Mouse (Mus musculus): Measurements from ENCODE around the gene Pcp4l1. TPM values are rescaled to one million over a fixed set of nuclear protein-coding genes. Genes with fewer than 3 reads are reported as not detected.

The Pcp4l1 gene
- polyA plus RNA-seq, 1 experiment from 2014 or later: 32.0 TPM

- no peak overlapping the region for H3K4me3 ChIP-seq (ENCODE audit: low read depth, low read length)
- no peak overlapping the region for H3K27ac ChIP-seq (ENCODE audit: low read depth, low read length)
- H3K4me2 ChIP-seq: no peak overlapping the region
- H3K9me3 ChIP-seq (ENCODE audit: control insufficient read depth, low read length): no peaks in the 10 kb centered on the region
- H3K4me1 ChIP-seq (ENCODE audit: control insufficient read depth, insufficient read depth, low read length): peaks cover 5% of the 10 kb centered on the region
- WGBS: 74% methylated on average over 3 of the region's 3 CpGs
- no peaks in the 10 kb centered on the region for H3K27me3 ChIP-seq (ENCODE audit: control insufficient read depth, insufficient read depth, low read length)
- H3K9ac ChIP-seq (ENCODE audit: low read length): no peak overlapping the region
- no peak for ATAC-seq (ENCODE audit: low FRiP score)
- peak; percentile 33 for DNase-seq (ENCODE audit: low spot score, missing footprints)
- H3K36me3 ChIP-seq (ENCODE audit: control insufficient read depth, insufficient read depth, low read length): no peaks in the 10 kb centered on the region
These were observed 12.4 kb downstream of the Pcp4l1 start for GRCm38 (mm10) chr1:171183620-171184019.

GRCm38 (mm10) chr1:171183025-171183424 is 13.0 kb downstream of the Pcp4l1 start:
- Histone ChIP-seq H3K4me3 (ENCODE audit: low read depth, low read length) (no peak overlapping the region), H3K27ac (ENCODE audit: low read depth, low read length) (no peak overlapping the region), H3K4me1 (ENCODE audit: control insufficient read depth, insufficient read depth, low read length) (no peaks in the 10 kb centered on the region), H3K9ac (ENCODE audit: low read length) (no peak overlapping the region), H3K36me3 (ENCODE audit: control insufficient read depth, insufficient read depth, low read length) (no peaks in the 10 kb centered on the region), H3K9me3 (ENCODE audit: control insufficient read depth, low read length) (no peaks in the 10 kb centered on the region), H3K4me2 (no peak overlapping the region), H3K27me3 (ENCODE audit: control insufficient read depth, insufficient read depth, low read length) (no peaks in the 10 kb centered on the region)
- DNase-seq (ENCODE audit: low spot score, missing footprints) (peak; percentile 57), ATAC-seq (ENCODE audit: low FRiP score) (no peak)
- WGBS: 87% methylated on average over 3 of the region's 3 CpGs

GRCm38 (mm10) chr1:171179487-171180171 is 16.4 kb downstream of the Pcp4l1 start:
- WGBS: 83% methylated on average over 5 of the region's 5 CpGs
- no peak for DNase-seq (ENCODE audit: low spot score, missing footprints)
- Histone ChIP-seq H3K9me3 (ENCODE audit: control insufficient read depth, low read length) (no peaks in the 10 kb centered on the region), H3K4me2 (no peak overlapping the region), H3K27ac (ENCODE audit: low read depth, low read length) (no peak overlapping the region), H3K36me3 (ENCODE audit: control insufficient read depth, insufficient read depth, low read length) (no peaks in the 10 kb centered on the region), H3K27me3 (ENCODE audit: control insufficient read depth, insufficient read depth, low read length) (no peaks in the 10 kb centered on the region), H3K9ac (ENCODE audit: low read length) (no peak overlapping the region), H3K4me3 (ENCODE audit: low read depth, low read length) (no peak overlapping the region), H3K4me1 (ENCODE audit: control insufficient read depth, insufficient read depth, low read length) (no peaks in the 10 kb centered on the region)
- no peak for ATAC-seq (ENCODE audit: low FRiP score)

GRCm38 (mm10) chr1:171172779-171173178 is 23.3 kb downstream of the Pcp4l1 start:
- no peaks in the 10 kb centered on the region for H3K9me3 ChIP-seq (ENCODE audit: control insufficient read depth, low read length)
- no peak overlapping the region for H3K4me3 ChIP-seq (ENCODE audit: low read depth, low read length)
- no peaks in the 10 kb centered on the region for H3K36me3 ChIP-seq (ENCODE audit: control insufficient read depth, insufficient read depth, low read length)
- H3K9ac ChIP-seq (ENCODE audit: low read length): no peak overlapping the region
- no peaks in the 10 kb centered on the region for H3K4me1 ChIP-seq (ENCODE audit: control insufficient read depth, insufficient read depth, low read length)
- no peak overlapping the region for H3K4me2 ChIP-seq
- no peaks in the 10 kb centered on the region for H3K27me3 ChIP-seq (ENCODE audit: control insufficient read depth, insufficient read depth, low read length)
- no peak overlapping the region for H3K27ac ChIP-seq (ENCODE audit: low read depth, low read length)
- DNase-seq (ENCODE audit: low spot score, missing footprints) (no peak), ATAC-seq (ENCODE audit: low FRiP score) (no peak)
- WGBS: 94% methylated on average over 8 of the region's 8 CpGs

- DNase-seq (ENCODE audit: low spot score, missing footprints): no peak
- H3K27me3 ChIP-seq (ENCODE audit: control insufficient read depth, insufficient read depth, low read length): no peaks in the 10 kb centered on the region
- no peaks in the 10 kb centered on the region for H3K4me1 ChIP-seq (ENCODE audit: control insufficient read depth, insufficient read depth, low read length)
- no peak overlapping the region for H3K27ac ChIP-seq (ENCODE audit: low read depth, low read length)
- ATAC-seq (ENCODE audit: low FRiP score): no peak
- H3K9me3 ChIP-seq (ENCODE audit: control insufficient read depth, low read length): no peaks in the 10 kb centered on the region
- 69% methylated on average over 3 of the region's 3 CpGs for WGBS
- H3K4me2 ChIP-seq: no peak overlapping the region
- H3K9ac ChIP-seq (ENCODE audit: low read length): no peak overlapping the region
- no peaks in the 10 kb centered on the region for H3K36me3 ChIP-seq (ENCODE audit: control insufficient read depth, insufficient read depth, low read length)
- H3K4me3 ChIP-seq (ENCODE audit: low read depth, low read length): no peak overlapping the region
These were observed 24.9 kb downstream of the Pcp4l1 start for GRCm38 (mm10) chr1:171171138-171171537.

- WGBS: 62% methylated on average over 3 of the region's 3 CpGs
- no peak for DNase-seq (ENCODE audit: low spot score, missing footprints)
- H3K4me1 ChIP-seq (ENCODE audit: control insufficient read depth, insufficient read depth, low read length): no peaks in the 10 kb centered on the region
- no peaks in the 10 kb centered on the region for H3K9me3 ChIP-seq (ENCODE audit: control insufficient read depth, low read length)
- ATAC-seq (ENCODE audit: low FRiP score): no peak
- no peak overlapping the region for H3K27ac ChIP-seq (ENCODE audit: low read depth, low read length)
- no peaks in the 10 kb centered on the region for H3K36me3 ChIP-seq (ENCODE audit: control insufficient read depth, insufficient read depth, low read length)
- H3K4me2 ChIP-seq: no peak overlapping the region
- no peaks in the 10 kb centered on the region for H3K27me3 ChIP-seq (ENCODE audit: control insufficient read depth, insufficient read depth, low read length)
- no peak overlapping the region for H3K4me3 ChIP-seq (ENCODE audit: low read depth, low read length)
- no peak overlapping the region for H3K9ac ChIP-seq (ENCODE audit: low read length)
These were observed 26.2 kb downstream of the Pcp4l1 start for GRCm38 (mm10) chr1:171169913-171170312.

- Histone ChIP-seq H3K27ac (ENCODE audit: low read depth, low read length) (no peak overlapping the region), H3K4me2 (no peak overlapping the region), H3K9me3 (ENCODE audit: control insufficient read depth, low read length) (no peaks in the 10 kb centered on the region), H3K9ac (ENCODE audit: low read length) (no peak overlapping the region), H3K36me3 (ENCODE audit: control insufficient read depth, insufficient read depth, low read length) (no peaks in the 10 kb centered on the region), H3K4me3 (ENCODE audit: low read depth, low read length) (no peak overlapping the region), H3K27me3 (ENCODE audit: control insufficient read depth, insufficient read depth, low read length) (no peaks in the 10 kb centered on the region), H3K4me1 (ENCODE audit: control insufficient read depth, insufficient read depth, low read length) (no peaks in the 10 kb centered on the region)
- DNase-seq (ENCODE audit: low spot score, missing footprints): no peak
- ATAC-seq (ENCODE audit: low FRiP score): no peak
- 88% methylated on average over 12 of the region's 12 CpGs for WGBS
These were observed 27.2 kb downstream of the Pcp4l1 start for GRCm38 (mm10) chr1:171168906-171169305.

- WGBS: 83% methylated on average over 5 of the region's 5 CpGs
- Histone ChIP-seq H3K27ac (ENCODE audit: low read depth, low read length) (no peak overlapping the region), H3K9me3 (ENCODE audit: control insufficient read depth, low read length) (no peaks in the 10 kb centered on the region), H3K9ac (ENCODE audit: low read length) (no peak overlapping the region), H3K4me3 (ENCODE audit: low read depth, low read length) (no peak overlapping the region), H3K4me1 (ENCODE audit: control insufficient read depth, insufficient read depth, low read length) (no peaks in the 10 kb centered on the region), H3K4me2 (no peak overlapping the region), H3K36me3 (ENCODE audit: control insufficient read depth, insufficient read depth, low read length) (no peaks in the 10 kb centered on the region), H3K27me3 (ENCODE audit: control insufficient read depth, insufficient read depth, low read length) (no peaks in the 10 kb centered on the region)
- ATAC-seq (ENCODE audit: low FRiP score): no peak
- DNase-seq (ENCODE audit: low spot score, missing footprints): no peak
These were observed 30.3 kb downstream of the Pcp4l1 start for GRCm38 (mm10) chr1:171165629-171166345.

- Histone ChIP-seq H3K9ac (ENCODE audit: low read length) (no peak overlapping the region), H3K9me3 (ENCODE audit: control insufficient read depth, low read length) (no peaks in the 10 kb centered on the region), H3K36me3 (ENCODE audit: control insufficient read depth, insufficient read depth, low read length) (no peaks in the 10 kb centered on the region), H3K4me3 (ENCODE audit: low read depth, low read length) (no peak overlapping the region), H3K27ac (ENCODE audit: low read depth, low read length) (no peak overlapping the region), H3K27me3 (ENCODE audit: control insufficient read depth, insufficient read depth, low read length) (peaks cover 6% of the 10 kb centered on the region), H3K4me1 (ENCODE audit: control insufficient read depth, insufficient read depth, low read length) (0 out of 2 replicates have a peak, but pooled peaks cover 3% of the 10 kb centered on the region), H3K4me2 (no peak overlapping the region)
- DNase-seq (ENCODE audit: low spot score, missing footprints) (peak; percentile 89), ATAC-seq (ENCODE audit: low FRiP score) (no peak)
- WGBS: 27% methylated on average over 3 of the region's 3 CpGs
These were observed 31.8 kb downstream of the Pcp4l1 start for GRCm38 (mm10) chr1:171164258-171164657.
